Mouse (Mus musculus) bone marrow macrophage, adult 2 months (primary cell): ENCODE measurements around the gene Dnah17.

Source experiments
- CTCF ChIP-seq: IDR thresholded peaks from 2 replicates; pipeline ENCODE4 v1.5.1; 2012; ENCODE audit warnings: low read depth, mild to moderate bottlenecking, low read length, moderate library complexity
- POLR2A ChIP-seq: IDR thresholded peaks from 2 replicates; pipeline ENCODE4 v1.6.1; 2012; ENCODE audit warnings: mild to moderate bottlenecking, low read depth, low read length, borderline replicate concordance

DNA sequence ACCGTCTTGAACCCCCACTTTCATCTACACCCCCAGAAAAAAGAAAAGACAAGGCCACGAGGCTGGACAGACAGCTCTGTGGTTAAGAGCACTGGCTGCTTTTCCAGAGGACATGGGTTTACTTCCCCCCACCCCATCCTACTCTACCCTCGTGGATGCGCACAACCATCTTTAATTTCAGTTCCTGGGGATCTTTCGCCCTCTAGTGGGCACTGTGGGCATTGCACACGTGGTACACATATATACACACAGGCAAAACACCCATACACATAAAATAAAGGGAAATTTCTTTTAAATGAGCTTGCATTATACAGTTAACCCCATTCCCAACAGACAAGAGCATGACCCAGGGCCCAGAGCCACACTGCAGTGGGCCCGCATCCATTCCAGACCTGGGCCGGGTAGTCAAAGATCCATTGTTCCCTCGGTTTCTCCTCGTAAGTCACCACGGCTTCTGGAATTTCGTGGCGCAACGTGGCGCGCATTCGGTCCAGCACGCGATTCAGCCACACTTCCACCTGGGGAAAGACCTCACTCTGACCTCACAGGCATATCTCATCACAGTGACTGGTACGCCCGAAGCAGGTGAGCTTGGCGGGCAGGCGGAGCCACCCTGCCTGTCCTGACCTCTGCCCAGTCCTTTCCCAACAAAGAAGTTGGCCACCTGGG lies 39.3 kb downstream of the Dnah17 start:
- TF ChIP-seq CTCF (peak; percentile 51; the same call in 1 of the 2 replicates), POLR2A (no peak)
